Mouse (Mus musculus) central nervous system, embryonic 18 days (tissue): ENCODE measurements around the gene 1700010I14Rik. TPM values are rescaled to one million over a fixed set of nuclear protein-coding genes. Genes with fewer than 3 reads are reported as not detected.

Experiments
- polyA plus RNA-seq: library from polyadenylated mRNA; depleted of rRNA; stranded (reverse); fragments of >200 nt; gene quantifications from 2 replicates; pipeline ENCODE4 v1.2.3, GENCODE M21; 2012; rRNA removed

Gene 1700010I14Rik
- polyA plus RNA-seq: 1.7 and 1.8 TPM in 2 replicates

DNA sequence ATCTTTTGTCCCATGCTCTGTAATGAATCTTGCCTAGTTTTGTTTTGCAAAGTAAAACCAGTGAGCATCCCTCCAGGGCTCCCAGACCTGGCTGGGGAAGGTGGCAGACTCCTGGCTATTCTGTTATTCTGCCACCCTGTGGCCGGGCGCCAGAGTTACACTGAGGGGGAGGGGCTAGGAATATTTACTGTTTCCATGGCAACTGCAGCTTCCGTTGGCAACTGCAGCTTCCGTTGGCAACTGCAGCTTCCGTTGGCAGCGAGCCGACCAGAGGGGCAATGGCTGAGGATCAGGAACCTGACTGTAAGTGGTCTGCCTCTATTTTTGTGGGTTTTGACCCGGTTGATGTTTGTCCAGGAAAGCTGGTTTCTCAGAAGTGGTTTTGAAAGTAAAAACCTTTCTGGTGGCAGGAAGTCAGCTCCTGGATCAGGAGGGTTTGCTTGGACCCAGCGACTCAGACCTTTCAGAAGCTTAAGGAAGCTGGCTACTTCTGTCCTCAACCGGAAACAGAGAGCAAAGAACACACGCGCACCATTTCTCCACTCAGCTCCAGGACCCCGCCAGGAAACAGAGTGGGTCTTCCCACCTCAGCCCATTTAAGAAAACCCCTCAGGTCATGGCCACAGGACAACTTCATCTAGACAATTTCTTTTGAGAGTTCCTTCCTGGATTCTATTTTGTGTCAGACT, at the start of gene 1700010I14Rik:
Gene 1700010I14Rik, plus strand, starts transcription at position 215 of the 689 bp plus-strand sequence.

